Mouse (Mus musculus): ENCODE data around the gene Prkce. TPM values are rescaled to one million over a fixed set of nuclear protein-coding genes. Genes with fewer than 3 reads are reported as not detected.
A peak's percentile ranks its signal among the peaks of the same experiment; 100 is the strongest.

The Prkce gene
- polyA plus RNA-seq, 1 experiment from 2014 or later = 44.3 TPM

GRCm38 (mm10) chr17:86253884-86254283, 86.3 kb downstream of the Prkce start:
- H3K36me3 ChIP-seq (ENCODE audit: control insufficient read depth, insufficient read depth, low read length) = no peaks in the 10 kb centered on the region
- H3K27ac ChIP-seq (ENCODE audit: low read depth, low read length) = no peak overlapping the region
- H3K27me3 ChIP-seq (ENCODE audit: control insufficient read depth, insufficient read depth, low read length) = no peaks in the 10 kb centered on the region
- H3K4me2 ChIP-seq (ENCODE audit: low read depth, low read length) = no peak overlapping the region
- H3K4me1 ChIP-seq (ENCODE audit: control insufficient read depth, insufficient read depth, low read length) = peaks cover 9% of the 10 kb centered on the region; the same call in 1 of the 2 replicates
- no peak overlapping the region for H3K9ac ChIP-seq (replicated peaks; ENCODE audit: low read depth, low read length)
- no peaks in the 10 kb centered on the region for H3K9me3 ChIP-seq (ENCODE audit: control insufficient read depth, low read length)
- 89% methylated on average over 9 of the region's 9 CpGs for WGBS
- no peak for ATAC-seq (ENCODE audit: low read depth)
- H3K4me3 ChIP-seq (ENCODE audit: low read depth, low read length) = no peak overlapping the region

GRCm38 (mm10) chr17:86254285-86254684, 86.7 kb downstream of the Prkce start:
- Histone ChIP-seq H3K27me3 (ENCODE audit: control insufficient read depth, insufficient read depth, low read length) (no peaks in the 10 kb centered on the region), H3K9ac (replicated peaks; ENCODE audit: low read depth, low read length) (no peak overlapping the region), H3K4me2 (ENCODE audit: low read depth, low read length) (no peak overlapping the region), H3K9me3 (ENCODE audit: control insufficient read depth, low read length) (no peaks in the 10 kb centered on the region), H3K4me1 (ENCODE audit: control insufficient read depth, insufficient read depth, low read length) (peaks cover 9% of the 10 kb centered on the region; the same call in 1 of the 2 replicates), H3K36me3 (ENCODE audit: control insufficient read depth, insufficient read depth, low read length) (no peaks in the 10 kb centered on the region), H3K27ac (ENCODE audit: low read depth, low read length) (0 out of 2 replicates have a peak overlapping the region, but pooled peaks have one; percentile 22), H3K4me3 (ENCODE audit: low read depth, low read length) (no peak overlapping the region)
- ATAC-seq (ENCODE audit: low read depth) = peak; percentile 71; the same call in 1 of the 2 replicates
- WGBS = 86% methylated on average over 8 of the region's 8 CpGs

- Histone ChIP-seq H3K27ac (ENCODE audit: low read depth, low read length) (no peak overlapping the region), H3K9ac (replicated peaks; ENCODE audit: low read depth, low read length) (no peak overlapping the region), H3K4me1 (ENCODE audit: control insufficient read depth, insufficient read depth, low read length) (peaks cover 6% of the 10 kb centered on the region; the same call in 1 of the 2 replicates), H3K4me2 (ENCODE audit: low read depth, low read length) (no peak overlapping the region), H3K36me3 (ENCODE audit: control insufficient read depth, insufficient read depth, low read length) (no peaks in the 10 kb centered on the region), H3K9me3 (ENCODE audit: control insufficient read depth, low read length) (no peaks in the 10 kb centered on the region), H3K4me3 (ENCODE audit: low read depth, low read length) (no peak overlapping the region), H3K27me3 (ENCODE audit: control insufficient read depth, insufficient read depth, low read length) (no peaks in the 10 kb centered on the region)
- ATAC-seq (ENCODE audit: low read depth) = no peak
- WGBS = 98% methylated on average over 6 of the region's 6 CpGs
These were observed 87.4 kb downstream of the Prkce start for GRCm38 (mm10) chr17:86254978-86255377.

GRCm38 (mm10) chr17:86256730-86257131, 89.1 kb downstream of the Prkce start:
- Histone ChIP-seq H3K9me3 (ENCODE audit: control insufficient read depth, low read length) (no peaks in the 10 kb centered on the region), H3K27ac (ENCODE audit: low read depth, low read length) (no peak overlapping the region), H3K4me3 (ENCODE audit: low read depth, low read length) (no peak overlapping the region), H3K4me1 (ENCODE audit: control insufficient read depth, insufficient read depth, low read length) (peaks cover 14% of the 10 kb centered on the region; the same call in 1 of the 2 replicates), H3K9ac (replicated peaks; ENCODE audit: low read depth, low read length) (no peak overlapping the region), H3K4me2 (ENCODE audit: low read depth, low read length) (no peak overlapping the region), H3K36me3 (ENCODE audit: control insufficient read depth, insufficient read depth, low read length) (no peaks in the 10 kb centered on the region), H3K27me3 (ENCODE audit: control insufficient read depth, insufficient read depth, low read length) (no peaks in the 10 kb centered on the region)
- ATAC-seq (ENCODE audit: low read depth) = no peak
- WGBS = 87% methylated on average over 10 of the region's 10 CpGs

- Histone ChIP-seq H3K36me3 (ENCODE audit: control insufficient read depth, insufficient read depth, low read length) (no peaks in the 10 kb centered on the region), H3K4me2 (ENCODE audit: low read depth, low read length) (no peak overlapping the region), H3K27ac (ENCODE audit: low read depth, low read length) (no peak overlapping the region; the same call in 1 of the 2 replicates), H3K9me3 (ENCODE audit: control insufficient read depth, low read length) (no peaks in the 10 kb centered on the region), H3K4me3 (ENCODE audit: low read depth, low read length) (no peak overlapping the region), H3K27me3 (ENCODE audit: control insufficient read depth, insufficient read depth, low read length) (no peaks in the 10 kb centered on the region), H3K4me1 (ENCODE audit: control insufficient read depth, insufficient read depth, low read length) (peaks cover 16% of the 10 kb centered on the region; the same call in 1 of the 2 replicates), H3K9ac (replicated peaks; ENCODE audit: low read depth, low read length) (no peak overlapping the region)
- WGBS = 23% methylated on average over 8 of the region's 8 CpGs
- no peak for ATAC-seq (ENCODE audit: low read depth)
These were observed 93.5 kb downstream of the Prkce start for GRCm38 (mm10) chr17:86261067-86261466.

- Histone ChIP-seq H3K9ac (replicated peaks; ENCODE audit: low read depth, low read length) (no peak overlapping the region), H3K27me3 (ENCODE audit: control insufficient read depth, insufficient read depth, low read length) (no peaks in the 10 kb centered on the region), H3K36me3 (ENCODE audit: control insufficient read depth, insufficient read depth, low read length) (no peaks in the 10 kb centered on the region), H3K4me2 (ENCODE audit: low read depth, low read length) (no peak overlapping the region), H3K4me1 (ENCODE audit: control insufficient read depth, insufficient read depth, low read length) (peaks cover 16% of the 10 kb centered on the region; the same call in 1 of the 2 replicates), H3K4me3 (ENCODE audit: low read depth, low read length) (no peak overlapping the region), H3K9me3 (ENCODE audit: control insufficient read depth, low read length) (no peaks in the 10 kb centered on the region), H3K27ac (ENCODE audit: low read depth, low read length) (no peak overlapping the region)
- ATAC-seq (ENCODE audit: low read depth) = no peak
- WGBS = 86% methylated on average over 11 of the region's 11 CpGs
These were observed 96.5 kb downstream of the Prkce start for GRCm38 (mm10) chr17:86263985-86264649.

- no peak overlapping the region for H3K27ac ChIP-seq (ENCODE audit: low read depth, low read length)
- ATAC-seq (ENCODE audit: low read depth) = peak; percentile 86
- no peaks in the 10 kb centered on the region for H3K9me3 ChIP-seq (ENCODE audit: control insufficient read depth, low read length)
- H3K4me1 ChIP-seq (ENCODE audit: control insufficient read depth, insufficient read depth, low read length) = peaks cover 10% of the 10 kb centered on the region; the same call in 1 of the 2 replicates
- H3K4me2 ChIP-seq (ENCODE audit: low read depth, low read length) = no peak overlapping the region
- no peaks in the 10 kb centered on the region for H3K27me3 ChIP-seq (ENCODE audit: control insufficient read depth, insufficient read depth, low read length)
- no peak overlapping the region for H3K9ac ChIP-seq (replicated peaks; ENCODE audit: low read depth, low read length)
- no peak overlapping the region for H3K4me3 ChIP-seq (ENCODE audit: low read depth, low read length)
- no peaks in the 10 kb centered on the region for H3K36me3 ChIP-seq (ENCODE audit: control insufficient read depth, insufficient read depth, low read length)
- WGBS = 74% methylated on average over 6 of the region's 6 CpGs
These were observed 98.5 kb downstream of the Prkce start for GRCm38 (mm10) chr17:86266051-86266450.

- Histone ChIP-seq H3K9ac (replicated peaks; ENCODE audit: low read depth, low read length) (no peak overlapping the region), H3K36me3 (ENCODE audit: control insufficient read depth, insufficient read depth, low read length) (no peaks in the 10 kb centered on the region), H3K9me3 (ENCODE audit: control insufficient read depth, low read length) (no peaks in the 10 kb centered on the region), H3K4me1 (ENCODE audit: control insufficient read depth, insufficient read depth, low read length) (peaks cover 4% of the 10 kb centered on the region; the same call in 1 of the 2 replicates), H3K27me3 (ENCODE audit: control insufficient read depth, insufficient read depth, low read length) (no peaks in the 10 kb centered on the region), H3K4me3 (ENCODE audit: low read depth, low read length) (no peak overlapping the region), H3K27ac (ENCODE audit: low read depth, low read length) (no peak overlapping the region), H3K4me2 (ENCODE audit: low read depth, low read length) (no peak overlapping the region)
- WGBS = 82% methylated on average over 6 of the region's 6 CpGs
- ATAC-seq (ENCODE audit: low read depth) = no peak
These were observed 99.7 kb downstream of the Prkce start for GRCm38 (mm10) chr17:86267126-86267760.

GRCm38 (mm10) chr17:86269639-86270038, 102.1 kb downstream of the Prkce start:
- Histone ChIP-seq H3K4me2 (ENCODE audit: low read depth, low read length) (no peak overlapping the region), H3K9ac (replicated peaks; ENCODE audit: low read depth, low read length) (no peak overlapping the region), H3K9me3 (ENCODE audit: control insufficient read depth, low read length) (no peaks in the 10 kb centered on the region), H3K4me1 (ENCODE audit: control insufficient read depth, insufficient read depth, low read length) (peaks cover 4% of the 10 kb centered on the region; the same call in 1 of the 2 replicates), H3K27ac (ENCODE audit: low read depth, low read length) (no peak overlapping the region), H3K36me3 (ENCODE audit: control insufficient read depth, insufficient read depth, low read length) (no peaks in the 10 kb centered on the region), H3K27me3 (ENCODE audit: control insufficient read depth, insufficient read depth, low read length) (no peaks in the 10 kb centered on the region), H3K4me3 (ENCODE audit: low read depth, low read length) (no peak overlapping the region)
- WGBS = 91% methylated on average over 8 of the region's 8 CpGs
- no peak for ATAC-seq (ENCODE audit: low read depth)

All from neural tube, embryonic 14.5 days (tissue).